Mouse (Mus musculus): Measurements from ENCODE around the gene Atp6v0b. TPM values are rescaled to one million over a fixed set of nuclear protein-coding genes. Genes with fewer than 3 reads are reported as not detected.

Atp6v0b gene
- polyA plus RNA-seq, 1 experiment from 2014 or later, result 461 TPM

- ATAC-seq (replicated peaks), result no peak
- H3K4me3 ChIP-seq, result no peak overlapping the region
Observed at GRCm38 (mm10) chr4:117904761-117905160, 17.6 kb upstream of the Atp6v0b start.

DNA sequence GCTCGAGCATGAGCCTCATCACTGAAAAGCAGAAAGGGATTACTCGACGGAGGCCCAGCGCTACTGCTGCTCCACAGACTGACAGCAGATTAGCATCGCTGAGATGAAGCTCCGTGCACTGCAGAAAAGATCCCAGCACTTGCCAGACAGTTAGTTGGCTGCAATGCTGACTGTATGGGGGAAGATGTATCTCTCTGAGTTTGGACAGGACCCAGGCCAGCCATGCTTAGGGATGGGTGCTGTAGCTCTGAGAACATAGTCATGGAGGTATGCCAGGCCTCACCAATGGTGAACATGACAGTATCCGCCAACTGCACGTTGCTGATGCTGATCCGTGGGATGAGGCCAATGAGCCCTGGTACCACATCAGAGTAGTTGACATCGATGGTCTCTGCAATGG lies 17.0 kb upstream of the Atp6v0b start:
- H3K9me3 ChIP-seq, result no peaks in the 10 kb centered on the region
- 74% methylated on average over 10 of the region's 10 CpGs for WGBS
- no peaks in the 10 kb centered on the region for H3K27me3 ChIP-seq
- H3K9ac ChIP-seq (replicated peaks), result no peak overlapping the region
- peaks cover 28% of the 10 kb centered on the region for H3K4me1 ChIP-seq
- no peak overlapping the region for H3K4me2 ChIP-seq (replicated peaks)
- 0 out of 2 replicates have a peak overlapping the region, but pooled peaks have one; percentile 54 for H3K27ac ChIP-seq (replicated peaks)
- peaks cover 64% of the 10 kb centered on the region for H3K36me3 ChIP-seq
- H3K4me3 ChIP-seq, result no peak overlapping the region
- ATAC-seq (replicated peaks), result 0 out of 2 replicates have a peak, but pooled peaks have one; percentile 36

More at GRCm38 (mm10) chr4:117904761-117905160, 17.6 kb upstream of the Atp6v0b start:
- Histone ChIP-seq H3K4me1 (peaks cover 35% of the 10 kb centered on the region), H3K27me3 (no peaks in the 10 kb centered on the region), H3K36me3 (peaks cover 57% of the 10 kb centered on the region), H3K9me3 (no peaks in the 10 kb centered on the region), H3K9ac (replicated peaks) (no peak overlapping the region), H3K27ac (replicated peaks) (no peak overlapping the region), H3K4me2 (replicated peaks) (no peak overlapping the region)
- 91% methylated on average over 8 of the region's 8 CpGs for WGBS

GRCm38 (mm10) chr4:117898111-117898510 lies 11.0 kb upstream of the Atp6v0b start:
- Histone ChIP-seq H3K4me2 (replicated peaks) (no peak overlapping the region), H3K4me1 (no peaks in the 10 kb centered on the region), H3K4me3 (no peak overlapping the region), H3K9ac (replicated peaks) (no peak overlapping the region), H3K36me3 (peaks cover 89% of the 10 kb centered on the region), H3K9me3 (no peaks in the 10 kb centered on the region), H3K27me3 (no peaks in the 10 kb centered on the region), H3K27ac (replicated peaks) (no peak overlapping the region)
- ATAC-seq (replicated peaks), result no peak
- whole genome bisulfite sequencing, result 86% methylated on average over 3 of the region's 3 CpGs

DNA sequence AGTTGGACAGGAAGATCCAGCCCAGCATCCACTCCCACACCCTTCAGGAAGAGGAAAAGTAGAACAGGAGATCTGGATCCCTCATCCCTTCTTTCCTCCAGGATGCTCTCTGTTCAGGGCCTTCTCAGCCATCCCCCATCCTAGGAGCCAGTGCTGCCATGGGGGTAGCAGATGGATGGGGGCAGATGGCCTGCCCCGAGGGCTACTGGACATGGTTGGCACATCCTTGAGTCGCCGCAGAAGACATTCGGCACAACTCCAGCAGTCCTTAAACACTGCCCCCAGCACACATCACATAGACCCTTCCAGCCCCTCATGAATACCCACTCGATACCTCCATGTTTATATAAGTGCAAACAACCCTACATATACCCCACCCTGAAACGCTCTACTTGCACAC lies 8.9 kb upstream of the Atp6v0b start:
- WGBS, result 97% methylated on average over 6 of the region's 6 CpGs
- no peak for ATAC-seq (replicated peaks)
- Histone ChIP-seq H3K36me3 (peaks cover 68% of the 10 kb centered on the region), H3K4me3 (no peak overlapping the region), H3K27ac (replicated peaks) (no peak overlapping the region), H3K4me1 (peaks cover 9% of the 10 kb centered on the region), H3K9ac (replicated peaks) (no peak overlapping the region), H3K4me2 (replicated peaks) (no peak overlapping the region), H3K27me3 (no peaks in the 10 kb centered on the region), H3K9me3 (no peaks in the 10 kb centered on the region)

- no peak for ATAC-seq (replicated peaks)
- peaks cover 16% of the 10 kb centered on the region for H3K4me1 ChIP-seq
- H3K9me3 ChIP-seq, result no peaks in the 10 kb centered on the region
- no peaks in the 10 kb centered on the region for H3K27me3 ChIP-seq
- H3K4me2 ChIP-seq (replicated peaks), result no peak overlapping the region
- 83% methylated on average over 7 of the region's 7 CpGs for WGBS
- no peak overlapping the region for H3K27ac ChIP-seq (replicated peaks)
- peaks cover 61% of the 10 kb centered on the region for H3K36me3 ChIP-seq
- H3K4me3 ChIP-seq, result no peak overlapping the region
- H3K9ac ChIP-seq (replicated peaks), result no peak overlapping the region
Observed at GRCm38 (mm10) chr4:117895339-117895738, 8.2 kb upstream of the Atp6v0b start.

DNA sequence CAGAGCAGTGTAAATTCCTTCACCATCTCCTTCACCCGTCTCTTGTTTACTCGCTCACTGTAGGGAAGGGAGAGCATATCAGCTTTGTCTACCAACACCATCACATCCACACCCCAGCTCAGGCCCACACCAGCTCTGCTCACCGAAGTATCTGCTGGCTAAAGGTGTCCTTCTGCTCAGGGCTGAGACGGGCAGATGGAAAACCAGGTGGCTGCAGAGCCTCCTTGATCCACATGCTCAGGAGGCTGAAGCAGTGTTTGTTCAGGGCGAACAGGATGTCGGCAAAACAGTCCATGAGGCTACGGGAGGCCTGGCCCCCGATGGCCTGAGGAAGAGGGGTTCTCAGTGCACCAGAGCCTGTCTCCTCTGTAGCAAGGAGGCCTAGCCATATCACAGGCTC lies 7.5 kb upstream of the Atp6v0b start:
- no peak overlapping the region for H3K4me3 ChIP-seq
- no peak overlapping the region for H3K27ac ChIP-seq (replicated peaks)
- H3K9me3 ChIP-seq, result no peaks in the 10 kb centered on the region
- H3K9ac ChIP-seq (replicated peaks), result no peak overlapping the region
- H3K36me3 ChIP-seq, result peaks cover 56% of the 10 kb centered on the region
- ATAC-seq (replicated peaks), result no peak
- peaks cover 16% of the 10 kb centered on the region for H3K4me1 ChIP-seq
- H3K4me2 ChIP-seq (replicated peaks), result no peak overlapping the region
- 92% methylated on average over 8 of the region's 8 CpGs for WGBS
- H3K27me3 ChIP-seq, result no peaks in the 10 kb centered on the region

GRCm38 (mm10) chr4:117893376-117893775 lies 6.2 kb upstream of the Atp6v0b start:
- Histone ChIP-seq H3K9ac (replicated peaks) (no peak overlapping the region), H3K4me3 (no peak overlapping the region), H3K4me1 (peaks cover 16% of the 10 kb centered on the region), H3K4me2 (replicated peaks) (no peak overlapping the region), H3K36me3 (peaks cover 49% of the 10 kb centered on the region), H3K27ac (replicated peaks) (no peak overlapping the region), H3K9me3 (no peaks in the 10 kb centered on the region), H3K27me3 (no peaks in the 10 kb centered on the region)
- 23% methylated on average over 9 of the region's 9 CpGs for WGBS
- no peak for ATAC-seq (replicated peaks)

DNA sequence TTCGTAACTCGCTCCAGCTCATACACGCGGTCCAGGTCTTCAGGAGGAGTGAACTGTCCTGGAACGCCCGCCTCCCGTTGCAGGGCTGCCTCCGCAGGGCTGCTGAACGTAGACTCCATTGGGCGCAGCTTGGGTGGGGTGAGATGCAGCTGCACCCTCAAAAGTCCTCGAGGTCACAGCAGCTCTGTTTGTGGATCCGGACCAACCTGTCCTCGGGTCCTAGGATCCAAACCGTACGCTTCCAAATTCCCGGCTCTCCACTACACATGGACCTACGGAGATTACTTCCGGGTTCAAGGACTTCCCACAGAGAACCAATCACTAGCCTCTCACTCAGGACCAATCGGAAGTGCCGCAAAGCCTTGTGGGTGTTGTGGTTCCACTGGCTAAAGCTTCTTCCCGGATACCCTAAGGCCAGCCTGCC lies 4.6 kb upstream of the Atp6v0b start, which contains the start of gene Dph2:
Gene Dph2, minus strand, starts transcription at position 295 of the 424 bp plus-strand sequence.
- no peak within 1 kb of the TSS for H3K27ac ChIP-seq (replicated peaks)
- peak within 1 kb of the TSS; percentile 77 for H3K4me3 ChIP-seq
- 0% methylated on average over 21 of the region's 21 CpGs for WGBS
- H3K9ac ChIP-seq (replicated peaks), result peak within 1 kb of the TSS; percentile 51
- H3K27me3 ChIP-seq, result no peaks in the 10 kb centered on the region
- H3K36me3 ChIP-seq, result peaks cover 34% of the 10 kb centered on the region
- peaks cover 20% of the 10 kb centered on the region for H3K4me1 ChIP-seq
- H3K4me2 ChIP-seq (replicated peaks), result peak within 1 kb of the TSS; percentile 92
- no peaks in the 10 kb centered on the region for H3K9me3 ChIP-seq
- ATAC-seq (replicated peaks), result peak; percentile 89

- ATAC-seq (replicated peaks), result no peak
- Histone ChIP-seq H3K4me2 (replicated peaks) (peak overlapping the region; percentile 92), H3K9ac (replicated peaks) (no peak overlapping the region), H3K4me1 (peaks cover 30% of the 10 kb centered on the region), H3K36me3 (peaks cover 26% of the 10 kb centered on the region), H3K4me3 (peak overlapping the region; percentile 77; the same call in 1 of the 2 replicates), H3K9me3 (no peaks in the 10 kb centered on the region), H3K27ac (replicated peaks) (no peak overlapping the region), H3K27me3 (no peaks in the 10 kb centered on the region)
- WGBS, result 59% methylated on average over 8 of the region's 8 CpGs
Observed at GRCm38 (mm10) chr4:117890750-117891149, 3.6 kb upstream of the Atp6v0b start.

- Histone ChIP-seq H3K4me1 (peaks cover 32% of the 10 kb centered on the region), H3K27ac (replicated peaks) (no peak overlapping the region), H3K27me3 (no peaks in the 10 kb centered on the region), H3K9me3 (no peaks in the 10 kb centered on the region), H3K4me2 (replicated peaks) (no peak overlapping the region), H3K36me3 (peaks cover 26% of the 10 kb centered on the region), H3K9ac (replicated peaks) (no peak overlapping the region), H3K4me3 (no peak overlapping the region)
- WGBS, result 91% methylated on average over 14 of the region's 14 CpGs
- no peak for ATAC-seq (replicated peaks)
Observed at GRCm38 (mm10) chr4:117890031-117890430, 2.9 kb upstream of the Atp6v0b start.

DNA sequence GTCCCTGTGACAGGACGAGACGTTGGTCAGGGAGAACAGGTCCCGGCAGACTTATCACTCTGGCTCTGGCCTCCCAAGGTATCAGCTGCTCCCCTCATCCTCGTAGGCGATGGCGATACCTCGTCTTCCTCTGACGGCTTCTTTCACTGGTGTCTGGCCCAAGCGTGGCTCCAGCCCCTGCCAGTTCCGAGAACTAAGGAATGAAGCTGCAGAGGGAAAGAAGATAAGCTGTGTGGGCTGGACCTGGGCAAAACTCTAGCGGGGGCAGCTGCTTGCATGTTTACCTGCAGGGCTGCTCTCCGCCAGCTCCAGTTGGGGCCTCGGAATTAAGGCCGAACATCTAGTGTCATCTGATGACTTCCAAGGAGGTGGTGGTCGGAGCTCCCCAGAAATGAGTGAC lies 2.3 kb upstream of the Atp6v0b start:
- ATAC-seq (replicated peaks), result no peak
- Histone ChIP-seq H3K9ac (replicated peaks) (no peak overlapping the region), H3K4me1 (peaks cover 35% of the 10 kb centered on the region), H3K4me2 (replicated peaks) (no peak overlapping the region), H3K9me3 (no peaks in the 10 kb centered on the region), H3K4me3 (no peak overlapping the region), H3K36me3 (peaks cover 27% of the 10 kb centered on the region), H3K27me3 (no peaks in the 10 kb centered on the region), H3K27ac (replicated peaks) (no peak overlapping the region)
- WGBS, result 94% methylated on average over 15 of the region's 15 CpGs

DNA sequence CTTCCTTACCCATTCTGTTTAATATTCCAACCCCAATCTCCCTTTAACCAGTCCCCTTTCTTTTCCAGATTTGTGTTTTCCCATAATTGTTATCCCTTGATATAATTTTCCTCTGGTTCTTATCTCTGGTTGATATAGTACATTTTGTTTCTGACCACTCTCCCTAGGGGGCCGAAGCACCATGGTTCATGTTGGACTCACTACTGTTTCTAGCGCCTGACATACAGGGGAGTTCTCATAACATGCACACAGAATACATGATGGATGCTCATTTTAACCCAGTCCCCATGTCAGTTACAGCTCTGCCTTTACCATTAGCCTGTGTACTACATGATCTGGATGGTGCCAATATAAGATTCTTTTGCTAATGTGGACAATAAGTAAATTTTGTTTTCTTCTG lies 787 bp upstream of the Atp6v0b start:
- H3K4me3 ChIP-seq, result peak overlapping the region; percentile 97; the same call in 1 of the 2 replicates
- WGBS, result 77% methylated on average over 2 of the region's 2 CpGs

DNA sequence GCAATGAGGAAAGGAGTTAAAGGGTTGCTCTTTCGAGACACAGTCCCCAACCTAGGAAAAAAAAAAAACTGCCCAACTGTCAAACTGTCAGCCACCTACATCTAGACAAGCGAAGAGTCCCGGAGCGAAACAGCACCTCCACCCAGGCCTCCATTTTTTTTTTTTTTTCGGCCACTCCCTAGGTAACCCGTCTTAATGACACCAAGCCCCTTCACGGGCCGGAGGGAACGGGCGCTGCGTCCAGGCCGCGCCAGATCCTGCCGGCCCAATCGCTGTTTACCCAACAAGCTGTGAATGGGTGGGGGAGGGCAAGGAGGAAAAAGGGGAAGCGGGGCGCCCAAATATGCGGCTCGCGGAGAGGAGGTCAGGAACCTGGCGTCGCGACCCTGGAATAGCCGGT lies 489 bp downstream of the Atp6v0b start:
- peak overlapping the region; percentile 91 for H3K4me2 ChIP-seq (replicated peaks)
- peak overlapping the region; percentile 65; the same call in 1 of the 2 replicates for H3K27ac ChIP-seq (replicated peaks)
- peak overlapping the region; percentile 98 for H3K9ac ChIP-seq (replicated peaks)
- no peaks in the 10 kb centered on the region for H3K27me3 ChIP-seq
- H3K4me1 ChIP-seq, result peaks cover 53% of the 10 kb centered on the region
- WGBS, result 2% methylated on average over 24 of the region's 24 CpGs
- no peaks in the 10 kb centered on the region for H3K9me3 ChIP-seq
- peaks cover 26% of the 10 kb centered on the region for H3K36me3 ChIP-seq
- H3K4me3 ChIP-seq, result peak overlapping the region; percentile 97
- ATAC-seq (replicated peaks), result no peak

More for the DNA sequence above, 787 bp upstream of the Atp6v0b start:
- no peaks in the 10 kb centered on the region for H3K27me3 ChIP-seq
- H3K36me3 ChIP-seq, result peaks cover 26% of the 10 kb centered on the region
- no peak overlapping the region for H3K27ac ChIP-seq (replicated peaks)
- peak overlapping the region; percentile 91; the same call in 1 of the 2 replicates for H3K4me2 ChIP-seq (replicated peaks)
- H3K4me1 ChIP-seq, result peaks cover 46% of the 10 kb centered on the region
- no peak for ATAC-seq (replicated peaks)
- no peaks in the 10 kb centered on the region for H3K9me3 ChIP-seq
- no peak overlapping the region for H3K9ac ChIP-seq (replicated peaks)
